11 mouse cellular contexts compared by ENCODE assay signal in the genomic region with DNA sequence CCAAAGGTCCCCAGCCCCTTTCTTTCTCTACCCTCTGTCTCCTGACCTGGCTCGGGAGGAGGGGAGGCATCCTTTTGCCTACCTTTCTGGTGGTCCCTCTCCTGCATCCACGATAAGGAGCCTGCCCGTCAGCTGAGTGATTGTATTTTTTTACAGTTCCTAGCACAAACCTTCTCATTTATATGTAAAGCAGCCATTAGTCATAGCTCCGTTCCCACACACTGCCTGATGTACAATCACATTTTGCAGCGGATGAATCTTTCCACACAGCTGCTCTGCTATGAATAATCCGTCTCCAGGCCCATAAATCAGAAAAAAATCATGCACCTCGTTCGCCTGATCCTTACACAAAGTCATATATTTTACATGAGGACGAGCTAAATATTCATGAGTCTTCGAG. TPM values are rescaled to one million over a fixed set of nuclear protein-coding genes. Genes with fewer than 3 reads are reported as not detected.
DNase-seq lines count a peak whose midpoint lies in the region; ATAC-seq and TF ChIP-seq lines count a peak whose summit lies in the region.
"Had no signal": no experiment of that assay in that cellular context is flagged by ENCODE, and none has a peak within 500 bp of the region (broad histone marks: within the 10 kb centered on the region; RNA-seq: fewer than 3 reads in every experiment).

No protein-coding gene starts in this region.

- peak; percentile 59 for DNase-seq in NIH3T3 (ENCODE audit: low read depth)
- DNase-seq in layer of hippocampus, adult 8-10 months (ENCODE audit: low spot score in 2 of 2): peak; percentile 59 to 63
- peak; percentile 51 for DNase-seq in midbrain, postnatal 0 days (ENCODE audit: low spot score)
- DNase-seq in urinary bladder, postnatal 36 days (ENCODE audit: low spot score in 2 of 2): no peak
- no peak for DNase-seq in adrenal gland, postnatal 10 days
- DNase-seq: kidney, adult 9 months; liver had no signal

- TF ChIP-seq CTCF in midbrain, postnatal 0 days (IDR thresholded peaks at IDR 0.05): no peak

- H3K4me1 ChIP-seq in embryonic facial prominence, embryonic 12.5 days: peaks cover 10% of the 10 kb centered on the region
- no peaks in the 10 kb centered on the region for H3K4me1 ChIP-seq in midbrain, postnatal 0 days (ENCODE audit: insufficient read depth, low read length)

- no peak for ATAC-seq in embryonic facial prominence, embryonic 12.5 days (ENCODE audit: insufficient number of reproducible peaks, insufficient read depth, low FRiP score, low TSS enrichment)
- ATAC-seq in midbrain, postnatal 0 days (ENCODE audit: low FRiP score): 0 out of 2 replicates have a peak, but pooled peaks have one; percentile 49
- ATAC-seq in cerebellum, adult (ENCODE audit: insufficient number of reproducible peaks, low FRiP score, low TSS enrichment): no peak

- no peaks in the 10 kb centered on the region for H3K9me3 ChIP-seq in embryonic facial prominence, embryonic 12.5 days
- H3K9me3 ChIP-seq in midbrain, postnatal 0 days (ENCODE audit: low read length): no peaks in the 10 kb centered on the region
- H3K9me3 ChIP-seq: embryonic facial prominence, embryonic 13.5 days; G1E had no signal

- H3K27me3 ChIP-seq in embryonic facial prominence, embryonic 12.5 days: no peaks in the 10 kb centered on the region
- no peaks in the 10 kb centered on the region for H3K27me3 ChIP-seq in midbrain, postnatal 0 days (ENCODE audit: insufficient read depth, low read length)
- H3K27me3 ChIP-seq: embryonic facial prominence, embryonic 13.5 days had no signal

- H3K27ac ChIP-seq in embryonic facial prominence, embryonic 12.5 days: 0 out of 2 replicates have a peak overlapping the region, but pooled peaks have one; percentile 43
- peak overlapping the region; percentile 70 for H3K27ac ChIP-seq in midbrain, postnatal 0 days (ENCODE audit: low read depth, low read length)
- H3K27ac ChIP-seq: embryonic facial prominence, embryonic 13.5 days had no signal

- 69% methylated on average over 10 of the region's 10 CpGs for WGBS in embryonic facial prominence, embryonic 12.5 days
- 14% methylated on average over 10 of the region's 10 CpGs for WGBS in midbrain, postnatal 0 days

- no peak overlapping the region for H3K4me3 ChIP-seq in embryonic facial prominence, embryonic 12.5 days
- H3K4me3 ChIP-seq in midbrain, postnatal 0 days (ENCODE audit: low read depth, low read length): no peak overlapping the region
- H3K4me3 ChIP-seq: embryonic facial prominence, embryonic 13.5 days had no signal

- no peaks in the 10 kb centered on the region for H3K36me3 ChIP-seq in embryonic facial prominence, embryonic 12.5 days
- no peaks in the 10 kb centered on the region for H3K36me3 ChIP-seq in midbrain, postnatal 0 days (ENCODE audit: insufficient read depth, low read length)
- H3K36me3 ChIP-seq: embryonic facial prominence, embryonic 13.5 days; G1E had no signal

- no peak overlapping the region for H3K9ac ChIP-seq in embryonic facial prominence, embryonic 12.5 days
- no peak overlapping the region for H3K9ac ChIP-seq in midbrain, postnatal 0 days (replicated peaks; ENCODE audit: low read length, poor library complexity, severe bottlenecking)

- H3K4me2 ChIP-seq in embryonic facial prominence, embryonic 12.5 days (replicated peaks): no peak overlapping the region
- H3K4me2 ChIP-seq in midbrain, postnatal 0 days (ENCODE audit: low read depth, low read length, poor library complexity, severe bottlenecking): no peak overlapping the region

RNA-seq across cellular contexts. Expression of a gene that starts 25.4 kb away (rescaled TPM):
- polyA plus RNA-seq in embryonic facial prominence, embryonic 12.5 days (2016; fragmentation: Nextera tagmentation; extraction: Ambion mirVana): 57.3 and 59.4 TPM in 2 replicates
- total RNA-seq in layer of hippocampus, adult 8-10 months (2022): 100 to 1,000 TPM in 2 of 4 experiments, 10 to 100 TPM in 2; 89.1 to 111 (median 97.8) TPM
- total RNA-seq in midbrain, postnatal 0 days (2014; rRNA removed): 60.1 and 66.6 TPM in 2 replicates
- polyA plus RNA-seq in midbrain, postnatal 0 days (2015; fragmentation: Nextera tagmentation; extraction: Ambion mirVana): 51.4 and 52.8 TPM in 2 replicates
- 10 to 100 TPM; 26.4 to 33.3 TPM for total RNA-seq in adrenal gland, postnatal 10 days (2021)

Comparison
In these comparisons a context has a peak if more than half of its experiments do, and no peak if none do; other contexts are left out.
1. DNase-seq: peak in NIH3T3 (single experiment), layer of hippocampus, adult 8-10 months (2 of 2) and midbrain, postnatal 0 days (single experiment); none in urinary bladder, postnatal 36 days (0 of 2) and adrenal gland, postnatal 10 days (single experiment).